Mouse (Mus musculus): ENCODE measurements around the gene Egln1.

Gene Egln1

GRCm38 (mm10) chr8:124944406-124944805, 4.7 kb downstream of the Egln1 start:
- DNase-seq (ENCODE audit: low read depth) = no peak

GRCm38 (mm10) chr8:124943801-124944200, 5.3 kb downstream of the Egln1 start:
- no peak for DNase-seq (ENCODE audit: low read depth)

GRCm38 (mm10) chr8:124937293-124937692, 11.8 kb downstream of the Egln1 start:
- no peak for DNase-seq (ENCODE audit: low read depth)

- DNase-seq (ENCODE audit: low read depth) = no peak
Observed at GRCm38 (mm10) chr8:124936699-124937098, 12.4 kb downstream of the Egln1 start.

GRCm38 (mm10) chr8:124935116-124935515, 14.0 kb downstream of the Egln1 start:
- no peak for DNase-seq (ENCODE audit: low read depth)

- DNase-seq (ENCODE audit: low read depth) = no peak
Observed at GRCm38 (mm10) chr8:124932435-124932834, 16.7 kb downstream of the Egln1 start.

GRCm38 (mm10) chr8:124930649-124931048, 18.5 kb downstream of the Egln1 start:
- DNase-seq (ENCODE audit: low read depth) = peak; percentile 24

GRCm38 (mm10) chr8:124930086-124930485, 19.0 kb downstream of the Egln1 start:
- no peak for DNase-seq (ENCODE audit: low read depth)

- DNase-seq (ENCODE audit: low read depth) = no peak
Observed at GRCm38 (mm10) chr8:124929006-124929405, 20.1 kb downstream of the Egln1 start.

- DNase-seq (ENCODE audit: low read depth) = no peak
Observed at GRCm38 (mm10) chr8:124926351-124926771, 22.8 kb downstream of the Egln1 start.

- no peak for DNase-seq (ENCODE audit: low read depth)
Observed at GRCm38 (mm10) chr8:124925544-124926266, 23.4 kb downstream of the Egln1 start.

GRCm38 (mm10) chr8:124923971-124924652, 25.0 kb downstream of the Egln1 start:
- DNase-seq (ENCODE audit: low read depth) = no peak

GRCm38 (mm10) chr8:124922490-124923089, 26.5 kb downstream of the Egln1 start:
- DNase-seq (ENCODE audit: low read depth) = no peak

- no peak for DNase-seq (ENCODE audit: low read depth)
Observed at GRCm38 (mm10) chr8:124921369-124922279, 27.5 kb downstream of the Egln1 start.

- no peak for DNase-seq (ENCODE audit: low read depth)
Observed at GRCm38 (mm10) chr8:124917741-124918484, 31.2 kb downstream of the Egln1 start.

GRCm38 (mm10) chr8:124914061-124914460, 35.1 kb downstream of the Egln1 start:
- DNase-seq (ENCODE audit: low read depth) = no peak

- no peak for DNase-seq (ENCODE audit: low read depth)
Observed at GRCm38 (mm10) chr8:124911938-124912872, 36.9 kb downstream of the Egln1 start.

- no peak for DNase-seq (ENCODE audit: low read depth)
Observed at GRCm38 (mm10) chr8:124910349-124910748, 38.8 kb downstream of the Egln1 start.

- no peak for DNase-seq (ENCODE audit: low read depth)
Observed at GRCm38 (mm10) chr8:124909936-124910335, 39.2 kb downstream of the Egln1 start.

GRCm38 (mm10) chr8:124905482-124905881, 43.6 kb downstream of the Egln1 start:
- no peak for DNase-seq (ENCODE audit: low read depth)
